Mouse (Mus musculus) midbrain, embryonic 11.5 days (tissue): Measurements from ENCODE around the gene Igsf8. TPM values are rescaled to one million over a fixed set of nuclear protein-coding genes. Genes with fewer than 3 reads are reported as not detected.

ENCODE experiments used
- ATAC-seq: fragments of 200-750 bp; cut with Nextera tagmentation; 2 replicates; pipeline ENCODE4 v1.8.0; 2017; ENCODE audit warnings: moderate TSS enrichment, moderate library complexity; ENCODE audit not compliant: low FRiP score
- DNase-seq: peaks from one replicate; pipeline ENCODE4 v3.0.0; 2015; ENCODE audit warnings: low spot score; ENCODE audit errors: missing footprints
- H3K27ac ChIP-seq: fragments of 300-500 bp; sonication (generic); 2 replicates; pipeline ENCODE4 v1.5.1; 2014; ENCODE audit warnings: low read depth, low read length
- H3K27me3 ChIP-seq: fragments of 300-500 bp; sonication (generic); 2 replicates; pipeline ENCODE4 v1.6.1; 2014; ENCODE audit warnings: mild to moderate bottlenecking, low read length, moderate library complexity, mixed read lengths; ENCODE audit not compliant: control insufficient read depth, insufficient read depth
- H3K36me3 ChIP-seq: fragments of 300-500 bp; sonication (generic); 2 replicates; pipeline ENCODE4 v1.6.1; 2014; ENCODE audit warnings: mild to moderate bottlenecking, low read length, moderate library complexity, mixed read lengths; ENCODE audit not compliant: control insufficient read depth, insufficient read depth
- H3K4me1 ChIP-seq: fragments of 300-500 bp; sonication (generic); 2 replicates; pipeline ENCODE4 v1.6.1; 2014; ENCODE audit warnings: low read length; ENCODE audit not compliant: control insufficient read depth, insufficient read depth
- H3K4me2 ChIP-seq: fragments of 300-500 bp; sonication (generic); 2 replicates; pipeline ENCODE4 v1.6.1; 2014; ENCODE audit warnings: mild to moderate bottlenecking, moderate library complexity
- H3K4me3 ChIP-seq: fragments of 300-500 bp; sonication (generic); 2 replicates; pipeline ENCODE4 v1.5.1; 2014; ENCODE audit warnings: low read depth, low read length
- H3K9ac ChIP-seq: fragments of 300-500 bp; sonication (generic); 2 replicates; pipeline ENCODE4 v1.6.1; 2014; ENCODE audit warnings: low read length
- H3K9me3 ChIP-seq: fragments of 300-500 bp; sonication (generic); 2 replicates; pipeline ENCODE4 v1.6.1; 2016; ENCODE audit warnings: low read length; ENCODE audit not compliant: control insufficient read depth
- WGBS: fragments of 180-500 bp; shearing (Covaris S2); extraction: QIAGEN DNeasy Blood & Tissue Kit; methylation state at CpG from one replicate; pipeline ENCODE4 v1.1.7; 2014; 5-methylcytosine and 5-hydroxymethylcytosine counted together
- polyA plus RNA-seq: library from polyadenylated mRNA; unstranded; fragments of >200 nt; fragmentation: Nextera tagmentation; extraction: Ambion mirVana; gene quantifications from 2 replicates; pipeline ENCODE4 v1.2.1, GENCODE M21; 2014

Gene Igsf8
- polyA plus RNA-seq, 1 experiment from 2014 or later = 55.1 TPM

DNA sequence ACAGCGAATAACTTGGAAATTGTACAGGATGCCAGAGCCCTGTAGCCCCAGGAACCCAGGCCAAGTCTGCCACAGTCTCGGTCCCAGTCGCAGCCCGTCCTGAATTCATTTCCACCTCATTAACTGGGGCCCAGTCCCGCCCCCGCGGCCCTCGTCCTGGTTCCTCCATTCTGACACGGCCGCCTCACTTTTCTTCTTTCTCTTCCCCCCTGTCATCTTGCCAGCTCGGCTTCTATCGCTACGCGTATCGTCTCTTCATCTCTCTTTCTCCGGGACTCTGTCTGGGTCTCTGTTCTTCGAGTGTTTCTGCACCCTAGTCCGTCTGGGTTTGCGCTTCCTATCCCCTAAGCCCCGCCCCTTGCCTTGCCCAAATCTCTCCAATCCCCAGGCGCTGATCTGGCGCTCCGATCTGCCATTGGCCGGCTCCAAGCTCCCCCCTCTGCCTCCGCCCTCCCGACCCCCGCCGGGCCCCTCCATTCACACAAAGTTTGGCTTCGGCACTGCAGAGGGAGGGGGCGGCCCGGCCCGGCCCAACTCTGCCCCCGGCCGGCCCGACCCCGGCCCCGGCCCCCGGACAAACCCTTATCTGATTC is 79.4 kb downstream of the Igsf8 start, which contains the start of gene Kcnj10:
Gene Kcnj10 (plus strand): TSS at position 482 of the 593 bp plus-strand sequence.
- ATAC-seq = peak; percentile 95
- Histone ChIP-seq H3K36me3 (no peaks in the 10 kb centered on the region), H3K4me1 (peaks cover 8% of the 10 kb centered on the region), H3K9me3 (no peaks in the 10 kb centered on the region), H3K27ac (no peak within 1 kb of the TSS), H3K9ac (peak within 1 kb of the TSS; percentile 43), H3K4me3 (peak within 1 kb of the TSS; percentile 39), H3K27me3 (peaks cover 6% of the 10 kb centered on the region), H3K4me2 (peak within 1 kb of the TSS; percentile 57)
- DNase-seq = peak; percentile 97
- WGBS = under 1% methylated on average over 38 of the region's 38 CpGs

DNA sequence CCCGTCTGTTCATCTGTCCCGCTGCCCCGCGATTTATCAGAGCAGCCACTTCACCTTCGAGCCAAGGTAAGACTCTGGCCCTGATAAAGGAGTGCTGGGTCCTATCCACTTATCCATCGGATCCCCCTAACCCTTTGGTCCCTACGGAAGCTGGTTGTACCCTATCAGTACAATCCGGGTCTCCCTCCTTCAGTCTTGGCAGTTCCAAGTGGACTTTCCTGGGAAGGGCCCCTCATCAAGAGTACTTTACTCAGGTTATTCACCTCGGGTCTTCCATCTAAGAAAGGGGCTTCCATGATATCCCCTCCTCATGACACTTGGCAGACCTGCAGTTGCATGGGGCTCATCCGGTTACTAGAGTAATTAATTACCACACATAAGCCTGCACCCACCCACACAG is 79.9 kb downstream of the Igsf8 start:
- 18% methylated on average over 10 of the region's 10 CpGs for WGBS

DNA sequence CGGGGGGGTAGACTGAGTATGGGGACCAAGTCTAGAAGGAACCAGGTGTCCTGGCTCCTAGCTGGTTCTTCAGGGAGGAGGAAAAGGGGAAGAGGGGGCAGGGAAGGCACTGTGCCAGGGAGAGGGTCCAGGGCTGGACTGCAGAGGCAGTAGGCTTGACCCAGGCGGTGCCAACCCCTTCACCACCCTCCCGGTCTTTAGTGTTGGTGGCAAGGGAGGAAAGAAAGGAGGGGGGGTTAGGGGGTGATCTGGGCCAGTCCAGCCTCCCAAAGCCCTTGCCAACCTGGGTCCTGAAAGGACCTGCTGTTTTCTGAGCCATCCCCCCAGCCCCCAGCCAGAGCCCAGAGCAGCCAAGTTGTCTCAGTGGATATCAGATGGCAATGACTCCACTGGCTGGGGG is 81.3 kb downstream of the Igsf8 start:
- WGBS = 87% methylated on average over 3 of the region's 3 CpGs
- no peak for DNase-seq
- no peak overlapping the region for H3K27ac ChIP-seq
- peaks cover 6% of the 10 kb centered on the region for H3K27me3 ChIP-seq
- no peaks in the 10 kb centered on the region for H3K36me3 ChIP-seq
- peaks cover 7% of the 10 kb centered on the region for H3K4me1 ChIP-seq
- ATAC-seq = no peak
- H3K9ac ChIP-seq = no peak overlapping the region
- H3K9me3 ChIP-seq = no peaks in the 10 kb centered on the region
- H3K4me3 ChIP-seq = no peak overlapping the region
- H3K4me2 ChIP-seq = peak overlapping the region; percentile 1; the same call in 1 of the 2 replicates

More for the DNA sequence above, 79.9 kb downstream of the Igsf8 start:
- Histone ChIP-seq H3K9ac (peak overlapping the region; percentile 43; the same call in 1 of the 2 replicates), H3K27me3 (peaks cover 6% of the 10 kb centered on the region), H3K4me3 (peak overlapping the region; percentile 39), H3K36me3 (no peaks in the 10 kb centered on the region), H3K9me3 (no peaks in the 10 kb centered on the region), H3K27ac (no peak overlapping the region), H3K4me2 (peak overlapping the region; percentile 57), H3K4me1 (peaks cover 8% of the 10 kb centered on the region)
- DNase-seq = peak; percentile 92
- ATAC-seq = no peak

DNA sequence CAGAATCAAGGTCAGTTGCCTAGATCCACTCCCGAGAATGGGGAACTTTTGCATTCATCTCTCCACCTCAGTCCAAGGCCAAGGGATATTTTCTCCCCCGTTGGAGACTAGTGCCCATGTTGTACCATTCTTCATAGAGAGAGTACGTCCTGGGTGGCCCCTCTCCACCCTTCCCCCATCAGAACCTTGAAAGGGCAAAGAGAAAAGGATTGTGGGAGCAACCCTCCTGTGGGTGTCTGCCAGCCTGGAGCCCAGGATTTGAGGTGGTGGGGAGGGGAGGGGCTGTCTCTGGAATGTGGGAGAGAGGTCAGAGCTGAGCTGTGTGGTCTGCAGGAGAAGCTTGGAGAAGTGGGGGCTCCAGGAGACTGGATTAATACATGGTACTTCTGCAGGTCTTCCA is 82.5 kb downstream of the Igsf8 start:
- H3K4me1 ChIP-seq = peaks cover 9% of the 10 kb centered on the region
- no peak overlapping the region for H3K4me2 ChIP-seq
- no peak overlapping the region for H3K27ac ChIP-seq
- no peak for ATAC-seq
- no peak for DNase-seq
- 67% methylated on average over 3 of the region's 3 CpGs for WGBS
- H3K4me3 ChIP-seq = no peak overlapping the region
- no peaks in the 10 kb centered on the region for H3K9me3 ChIP-seq
- no peak overlapping the region for H3K9ac ChIP-seq
- no peaks in the 10 kb centered on the region for H3K36me3 ChIP-seq
- peaks cover 6% of the 10 kb centered on the region for H3K27me3 ChIP-seq

DNA sequence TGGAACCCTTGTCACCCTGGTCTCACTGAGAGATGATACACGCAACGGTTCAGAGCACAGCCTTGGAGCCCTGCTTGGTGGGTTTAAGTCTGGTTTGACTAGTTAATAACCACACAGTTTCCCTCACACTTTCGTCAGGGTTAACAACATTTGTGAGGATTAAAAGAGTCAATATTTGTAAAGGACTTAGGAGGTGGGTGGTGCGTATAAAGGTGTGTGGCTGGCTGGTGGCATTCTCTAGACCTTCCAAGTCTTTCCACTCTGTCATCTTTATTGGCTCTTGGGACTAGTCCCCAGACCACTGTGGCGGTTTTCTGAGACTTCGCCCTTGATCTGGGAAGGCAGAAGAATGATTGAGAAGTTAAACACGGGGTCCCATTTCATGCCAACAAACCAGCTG is 83.4 kb downstream of the Igsf8 start:
- Histone ChIP-seq H3K4me3 (no peak overlapping the region), H3K27ac (no peak overlapping the region), H3K4me2 (no peak overlapping the region), H3K9me3 (no peaks in the 10 kb centered on the region), H3K9ac (no peak overlapping the region), H3K4me1 (peaks cover 18% of the 10 kb centered on the region), H3K36me3 (no peaks in the 10 kb centered on the region), H3K27me3 (peaks cover 6% of the 10 kb centered on the region)
- no peak for ATAC-seq
- WGBS = 83% methylated on average over 7 of the region's 7 CpGs
- DNase-seq = no peak

DNA sequence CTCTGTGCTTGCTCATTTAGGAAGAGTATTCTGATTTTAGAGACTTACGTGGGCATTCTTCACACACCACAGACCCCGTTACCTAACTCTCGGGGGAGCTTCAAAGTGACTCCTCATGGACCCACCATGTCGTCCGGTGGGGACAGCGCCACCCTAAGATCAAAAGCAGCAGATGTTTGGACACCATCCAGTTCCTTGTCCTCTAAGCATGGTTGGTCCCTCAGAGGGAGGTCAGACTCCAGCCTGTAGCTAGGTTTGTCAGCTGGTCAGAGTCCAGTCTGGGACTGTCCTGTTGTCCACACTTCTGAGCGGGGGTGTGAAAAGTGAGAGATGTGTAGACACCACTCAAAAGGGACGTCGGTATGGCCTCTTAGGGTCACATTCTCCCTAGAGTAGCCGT is 85.3 kb downstream of the Igsf8 start:
- DNase-seq = no peak
- Histone ChIP-seq H3K27ac (no peak overlapping the region), H3K9me3 (no peaks in the 10 kb centered on the region), H3K9ac (no peak overlapping the region), H3K4me1 (peaks cover 30% of the 10 kb centered on the region), H3K4me3 (no peak overlapping the region), H3K36me3 (no peaks in the 10 kb centered on the region), H3K4me2 (no peak overlapping the region), H3K27me3 (peaks cover 6% of the 10 kb centered on the region)
- WGBS = 88% methylated on average over 10 of the region's 10 CpGs
- ATAC-seq = no peak

DNA sequence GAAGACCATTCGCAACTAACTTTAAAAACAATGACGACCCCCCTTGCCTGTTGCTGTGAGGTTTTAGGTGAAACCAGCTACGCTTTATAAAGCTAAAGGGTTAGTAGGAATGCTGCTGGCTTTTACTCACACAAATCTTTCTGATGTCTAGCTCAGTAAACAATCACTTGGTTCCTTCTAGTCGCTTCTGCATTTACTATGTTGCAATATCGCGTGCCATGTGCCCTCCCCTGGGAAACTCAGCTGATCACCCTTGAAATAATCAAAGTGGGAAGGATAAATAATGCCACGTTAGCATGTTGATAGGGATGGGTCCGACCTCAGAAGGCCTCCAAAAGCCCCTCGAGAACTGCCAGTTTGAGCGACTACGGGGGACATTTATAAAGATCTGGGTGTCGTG is 85.9 kb downstream of the Igsf8 start:
- Histone ChIP-seq H3K4me1 (peaks cover 34% of the 10 kb centered on the region), H3K27ac (no peak overlapping the region), H3K4me2 (no peak overlapping the region), H3K9ac (no peak overlapping the region), H3K36me3 (no peaks in the 10 kb centered on the region), H3K27me3 (peaks cover 5% of the 10 kb centered on the region), H3K9me3 (no peaks in the 10 kb centered on the region), H3K4me3 (no peak overlapping the region)
- ATAC-seq (no peak), DNase-seq (no peak)
- 89% methylated on average over 12 of the region's 12 CpGs for WGBS

DNA sequence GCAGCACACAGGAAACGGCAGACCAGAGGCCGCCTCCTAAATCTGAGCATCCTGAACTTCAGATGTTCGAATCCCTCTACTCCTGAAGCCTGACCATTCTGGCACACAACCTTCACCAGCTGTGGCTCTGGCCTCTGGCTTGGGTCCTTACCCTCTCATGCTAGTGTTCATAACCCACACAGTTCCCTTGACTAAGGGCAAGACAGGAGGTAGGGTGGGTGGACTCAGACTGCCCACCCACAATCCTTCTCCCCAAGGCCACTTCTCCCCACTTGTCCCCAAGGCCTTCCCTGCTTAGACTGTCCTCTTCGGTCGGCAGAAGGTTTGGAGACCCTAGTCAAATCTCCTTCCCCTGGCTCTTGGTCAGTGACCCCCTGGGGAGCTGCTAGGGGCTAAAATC is 88.1 kb downstream of the Igsf8 start:
- Histone ChIP-seq H3K4me1 (peaks cover 34% of the 10 kb centered on the region), H3K9ac (peak overlapping the region; percentile 41), H3K4me2 (peak overlapping the region; percentile 35), H3K27me3 (no peaks in the 10 kb centered on the region), H3K9me3 (no peaks in the 10 kb centered on the region), H3K4me3 (no peak overlapping the region), H3K27ac (peak overlapping the region; percentile 95), H3K36me3 (no peaks in the 10 kb centered on the region)
- DNase-seq (no peak), ATAC-seq (peak; percentile 38)
- 33% methylated on average over 5 of the region's 5 CpGs for WGBS

DNA sequence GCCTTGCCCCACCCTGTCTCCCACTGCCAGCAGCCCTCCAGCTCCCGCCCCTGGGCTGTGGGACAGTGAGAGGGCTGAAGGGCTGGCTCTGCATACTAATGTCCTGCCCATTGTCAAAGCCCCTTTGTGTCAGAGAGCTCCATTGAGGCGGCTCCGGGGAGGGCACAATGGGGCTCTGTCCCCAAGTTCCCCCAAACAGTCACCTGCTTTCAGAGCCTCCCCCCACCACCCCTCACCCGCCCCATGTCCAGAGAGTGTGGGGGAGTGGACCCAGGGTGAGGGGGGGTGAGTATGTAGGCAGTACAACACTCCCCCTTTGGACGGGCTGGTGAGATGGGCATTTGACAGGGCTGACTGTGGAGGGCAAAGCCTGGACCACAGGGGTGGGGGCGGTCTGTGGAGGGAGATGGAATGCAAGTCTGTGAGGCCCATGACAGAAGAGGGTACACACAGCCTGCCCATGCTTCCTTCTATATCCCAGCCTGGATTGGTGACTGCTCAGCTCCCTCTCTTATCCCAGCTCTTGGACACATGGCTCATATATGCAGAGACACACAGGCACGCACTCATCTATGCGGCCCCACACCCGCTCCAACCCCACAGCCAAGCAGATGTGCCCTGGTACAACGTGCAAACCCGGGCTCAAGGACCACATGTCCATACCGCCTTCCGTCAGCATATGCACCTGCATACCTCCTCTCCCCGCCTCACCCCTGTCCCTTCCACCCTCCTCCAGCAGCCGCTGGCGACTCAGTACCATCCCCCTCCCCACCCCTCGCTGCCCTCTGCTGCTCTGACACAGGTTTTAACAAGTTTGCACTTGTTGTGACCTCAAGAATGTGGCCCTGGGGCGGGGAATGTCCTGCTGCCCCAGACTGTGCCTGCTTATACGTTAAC is 88.7 kb downstream of the Igsf8 start:
- WGBS = 5% methylated on average over 19 of the region's 19 CpGs
- peak overlapping the region; percentile 35 for H3K4me2 ChIP-seq
- ATAC-seq = peak; percentile 98
- DNase-seq = peak; percentile 98
- no peak overlapping the region for H3K4me3 ChIP-seq
- peaks cover 36% of the 10 kb centered on the region for H3K4me1 ChIP-seq
- H3K9ac ChIP-seq = peak overlapping the region; percentile 41
- no peaks in the 10 kb centered on the region for H3K9me3 ChIP-seq
- no peaks in the 10 kb centered on the region for H3K27me3 ChIP-seq
- peak overlapping the region; percentile 95 for H3K27ac ChIP-seq
- H3K36me3 ChIP-seq = no peaks in the 10 kb centered on the region
